1 mouse cellular context compared by ENCODE assay signal in the genomic region with DNA sequence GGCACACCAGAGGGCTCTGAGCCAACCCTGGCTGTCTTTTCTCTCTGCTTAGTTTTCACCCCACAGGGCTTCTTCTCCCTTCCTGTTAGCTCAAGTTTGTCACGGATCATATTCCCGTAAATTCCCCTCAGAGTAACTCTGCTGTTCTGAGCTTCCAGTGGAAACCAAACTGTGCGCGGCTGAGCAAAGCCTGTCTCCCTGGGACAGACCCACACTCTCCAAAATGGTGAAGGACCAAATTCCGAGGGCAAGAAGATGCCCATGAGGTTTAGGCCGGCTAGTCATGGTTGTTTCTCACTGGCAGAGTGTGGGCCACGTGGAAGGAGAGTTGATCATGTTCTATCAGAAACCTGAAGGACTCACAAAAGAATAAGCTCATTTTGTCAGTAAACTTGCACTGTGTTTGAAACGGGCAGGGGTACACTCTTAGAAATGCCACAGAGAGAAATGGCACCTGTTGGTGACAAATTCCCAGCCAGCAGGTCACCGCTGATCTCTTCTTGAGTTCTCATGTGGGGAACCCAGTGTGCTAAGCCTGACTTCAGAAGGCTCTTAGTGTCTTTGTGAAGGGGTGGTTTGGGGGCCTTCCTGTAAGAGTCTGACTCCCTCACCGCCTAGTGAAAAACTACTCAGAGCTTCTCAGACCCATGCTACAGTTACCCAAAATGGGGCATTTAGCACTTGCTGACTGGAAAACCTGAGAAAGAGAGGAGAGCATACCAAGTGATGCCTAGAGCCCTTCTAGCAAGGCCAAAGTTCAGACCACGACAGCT.
TF ChIP-seq lines count a peak whose summit lies in the region.

No protein-coding gene starts in this region.

TF ChIP-seq in CH12.LX, 34 proteins besides CTCF, POLR2A, EP300 and RAD21 (continued from another document):
- TF ChIP-seq ZMIZ1 (IDR thresholded peaks at IDR 0.05; ENCODE audit: low read depth, low read length) (0 out of 2 replicates have a peak, but pooled peaks have one; percentile 24), SIN3A (IDR thresholded peaks at IDR 0.05; ENCODE audit: low read length) (peak; percentile 56), MXI1 (IDR thresholded peaks at IDR 0.05; ENCODE audit: low read depth, low read length) (peak; percentile 83), USF2 (conservative IDR thresholded peaks at IDR 0.05; ENCODE audit: low read depth, low read length) (no peak), CHD2 (IDR thresholded peaks at IDR 0.05; ENCODE audit: low read length) (no peak), MAX (IDR thresholded peaks at IDR 0.05; ENCODE audit: low read length) (peak; percentile 58), MAZ (IDR thresholded peaks at IDR 0.05; ENCODE audit: low read depth, low read length) (peak; percentile 31; the same call in 1 of the 2 replicates), TCF12 (IDR thresholded peaks at IDR 0.05; ENCODE audit: low read depth, low read length) (peak; percentile 23; the same call in 1 of the 2 replicates), MEF2A (IDR thresholded peaks at IDR 0.05; ENCODE audit: borderline replicate concordance, low read depth, low read length) (0 out of 2 replicates have a peak, but pooled peaks have one; percentile 17)
